Mouse (Mus musculus): ENCODE results near the gene Rps28.

Rps28 gene

DNA sequence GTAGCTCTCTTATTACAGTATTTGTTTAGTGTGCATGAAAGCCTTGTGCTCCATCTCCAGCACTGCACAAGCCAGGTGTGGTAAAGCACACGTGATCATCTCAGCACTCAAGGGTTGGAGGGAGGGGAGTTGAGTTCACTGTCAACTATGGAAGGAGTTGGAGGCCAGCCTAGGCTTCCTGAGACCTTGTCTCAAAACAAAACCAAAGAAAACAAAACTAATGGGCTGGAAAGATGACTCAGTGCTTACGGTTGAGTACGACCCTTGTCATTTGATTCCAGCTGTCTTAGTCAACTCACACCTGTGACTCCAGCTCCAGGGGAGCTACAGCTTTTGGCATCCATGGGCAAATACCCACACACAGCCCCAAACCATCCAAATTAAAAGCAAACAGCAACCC lies 11.9 kb downstream of the Rps28 start:
- in situ Hi-C loops (cut with MboI, MseI): loop anchor here (5.0 kb wide), 1 partner anchor 125 kb away; the partner anchor contains the start of gene Hnrnpm

- in situ Hi-C loops (cut with MboI, MseI): loop anchor here (5.0 kb wide), 1 partner anchor 124 kb away; the partner anchor contains the start of gene Hnrnpm
These were observed 13.2 kb downstream of the Rps28 start for GRCm38 (mm10) chr17:33811142-33811516.

- in situ Hi-C loops (cut with MboI, MseI): loop anchor here (5.0 kb wide), 1 partner anchor 123 kb away; the partner anchor contains the start of gene Hnrnpm
These were observed 13.8 kb downstream of the Rps28 start, which contains the start of gene Kank3 for GRCm38 (mm10) chr17:33810334-33811141. Kank3 (plus strand) TSS chr17:33810519.

DNA sequence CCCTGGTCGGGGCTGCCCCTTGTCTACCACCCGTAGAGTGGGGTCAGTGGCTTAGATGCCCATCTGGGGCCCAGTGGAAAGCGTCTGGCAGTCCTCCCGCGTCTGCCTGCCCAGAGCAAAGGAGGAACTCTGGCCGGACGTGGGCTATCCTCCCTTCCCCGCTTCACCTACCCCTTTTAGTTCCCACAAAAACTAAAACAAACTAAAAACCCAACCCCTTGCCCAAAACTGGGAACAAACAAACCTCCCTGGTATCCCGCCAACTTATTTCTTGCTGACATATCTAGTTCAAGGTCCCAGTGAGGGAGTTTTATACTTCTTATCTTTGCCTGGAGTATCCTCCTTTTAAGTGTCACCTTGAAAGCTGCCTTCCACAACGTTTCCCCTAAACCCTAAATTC lies 16.2 kb downstream of the Rps28 start:
- in situ Hi-C loops (cut with MboI, MseI): no loop called here

GRCm38 (mm10) chr17:33807181-33807888 lies 17.0 kb downstream of the Rps28 start:
- in situ Hi-C loops (cut with MboI, MseI): no loop called here

GRCm38 (mm10) chr17:33804745-33805144 lies 19.6 kb downstream of the Rps28 start:
- in situ Hi-C loops (cut with MboI, MseI): no loop called here

- in situ Hi-C loops (cut with MboI, MseI): no loop called here
These were observed 20.2 kb downstream of the Rps28 start for GRCm38 (mm10) chr17:33804205-33804604.

DNA sequence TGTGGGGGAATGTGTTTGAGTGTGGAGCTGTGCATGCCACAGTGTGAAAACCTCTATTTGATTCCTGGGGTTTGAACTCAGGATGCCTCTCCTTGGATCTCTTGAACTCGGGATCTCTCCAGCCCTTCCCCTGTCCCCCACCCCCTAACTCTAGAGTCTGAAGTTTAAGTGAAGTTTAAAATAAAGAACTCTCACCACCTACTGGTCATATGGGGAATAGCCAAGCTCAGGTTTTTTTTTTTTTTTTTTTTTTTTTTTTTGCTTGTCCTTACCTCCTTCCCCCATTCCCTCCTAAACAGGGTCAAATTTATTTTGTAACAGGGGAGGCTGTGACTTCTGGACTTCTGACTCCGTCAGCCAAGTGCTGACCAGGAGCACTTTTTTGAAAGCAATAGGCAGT lies 22.1 kb downstream of the Rps28 start:
- in situ Hi-C loops (cut with MboI, MseI): no loop called here

GRCm38 (mm10) chr17:33799277-33799676 lies 25.1 kb downstream of the Rps28 start:
- in situ Hi-C loops (cut with MboI, MseI): no loop called here

DNA sequence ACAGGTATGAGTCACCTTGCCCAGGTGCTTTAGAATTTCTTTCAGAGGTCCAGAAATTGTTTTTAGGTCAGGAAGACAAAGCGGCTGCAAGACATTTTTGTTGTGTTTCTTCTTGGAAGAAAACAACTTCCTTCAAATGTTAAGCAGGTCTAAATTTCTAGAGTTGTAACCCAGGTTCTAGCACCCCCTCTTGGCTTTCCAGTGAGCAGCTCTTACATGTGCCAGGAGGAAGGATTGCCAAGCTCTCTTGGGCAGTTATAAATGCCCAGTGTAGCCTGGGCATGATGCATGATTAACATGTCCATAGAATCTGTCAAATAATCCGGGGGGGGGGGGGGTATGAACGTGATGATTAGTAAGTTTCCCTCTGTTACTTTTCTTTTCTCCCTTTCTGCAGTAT lies 26.1 kb downstream of the Rps28 start:
- in situ Hi-C loops (cut with MboI, MseI): no loop called here

DNA sequence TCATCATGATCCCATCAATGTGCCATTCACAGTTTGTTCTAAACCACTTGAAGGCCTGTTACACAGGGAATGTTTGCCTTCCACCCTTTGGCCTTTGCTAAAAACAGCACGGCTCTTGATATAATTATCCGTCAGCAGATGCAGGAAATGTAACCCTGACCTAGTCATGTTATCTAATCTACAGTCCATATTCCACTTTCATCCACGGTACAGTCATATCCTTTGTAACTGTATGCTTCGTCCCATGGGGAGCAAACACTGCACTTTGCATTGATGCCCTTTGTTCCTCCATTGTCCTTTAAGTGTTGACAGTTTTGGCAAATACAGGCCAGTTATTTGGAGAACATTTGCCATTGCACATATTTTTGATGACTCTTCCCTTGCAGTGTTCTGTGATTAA lies 35.6 kb downstream of the Rps28 start:
- in situ Hi-C loops (cut with MboI, MseI): no loop called here

GRCm38 (mm10) chr17:33786375-33786774 lies 38.0 kb downstream of the Rps28 start:
- in situ Hi-C loops (cut with MboI, MseI): no loop called here

GRCm38 (mm10) chr17:33784939-33785338 lies 39.4 kb downstream of the Rps28 start:
- in situ Hi-C loops (cut with MboI, MseI): no loop called here

GRCm38 (mm10) chr17:33783408-33783807 lies 41.0 kb downstream of the Rps28 start:
- in situ Hi-C loops (cut with MboI, MseI): no loop called here

GRCm38 (mm10) chr17:33782067-33782466 lies 42.3 kb downstream of the Rps28 start:
- in situ Hi-C loops (cut with MboI, MseI): no loop called here

GRCm38 (mm10) chr17:33781124-33781977 lies 43.0 kb downstream of the Rps28 start, which contains the start of gene Angptl4:
Angptl4 (minus strand) TSS chr17:33781830.
- in situ Hi-C loops (cut with MboI, MseI): no loop called here

GRCm38 (mm10) chr17:33780431-33780830 lies 43.9 kb downstream of the Rps28 start:
- in situ Hi-C loops (cut with MboI, MseI): no loop called here

DNA sequence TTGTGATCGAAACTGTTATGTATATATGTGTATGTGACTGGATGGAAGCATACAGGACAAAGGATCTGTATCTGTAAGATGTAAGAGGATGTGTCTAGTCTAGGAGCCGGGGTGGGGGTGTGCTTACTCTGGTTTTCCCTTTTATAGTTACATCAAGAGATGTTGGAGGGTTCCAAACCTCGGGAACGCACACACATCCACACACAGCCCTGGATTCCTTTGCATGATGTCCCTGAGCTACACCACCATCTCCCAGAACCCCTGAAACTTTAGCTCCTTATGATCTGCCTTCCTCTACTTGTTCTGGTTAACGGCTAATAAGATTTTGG lies 44.4 kb downstream of the Rps28 start:
- in situ Hi-C loops (cut with MboI, MseI): no loop called here

GRCm38 (mm10) chr17:33779271-33779966 lies 44.9 kb downstream of the Rps28 start:
- in situ Hi-C loops (cut with MboI, MseI): no loop called here

DNA sequence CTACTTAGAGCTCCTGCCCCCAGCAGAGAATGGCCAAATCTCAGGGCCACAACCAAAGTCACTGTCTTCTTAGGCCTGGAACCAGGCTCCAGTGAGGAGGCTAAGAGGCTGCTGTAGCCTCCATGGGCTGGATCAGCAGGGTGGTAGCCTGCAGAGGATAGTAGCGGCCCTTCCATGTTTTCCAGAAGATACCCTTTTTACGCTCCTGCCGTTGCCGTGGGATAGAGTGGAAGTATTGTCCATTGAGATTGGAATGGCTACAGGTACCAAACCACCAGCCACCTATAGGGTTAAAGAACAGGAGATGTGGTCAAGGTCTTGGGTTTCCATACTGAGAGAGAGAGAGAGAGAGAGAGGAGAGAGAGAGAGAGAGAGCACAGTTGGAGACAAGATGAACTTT lies 49.1 kb downstream of the Rps28 start:
- in situ Hi-C loops (cut with MboI, MseI): no loop called here

DNA sequence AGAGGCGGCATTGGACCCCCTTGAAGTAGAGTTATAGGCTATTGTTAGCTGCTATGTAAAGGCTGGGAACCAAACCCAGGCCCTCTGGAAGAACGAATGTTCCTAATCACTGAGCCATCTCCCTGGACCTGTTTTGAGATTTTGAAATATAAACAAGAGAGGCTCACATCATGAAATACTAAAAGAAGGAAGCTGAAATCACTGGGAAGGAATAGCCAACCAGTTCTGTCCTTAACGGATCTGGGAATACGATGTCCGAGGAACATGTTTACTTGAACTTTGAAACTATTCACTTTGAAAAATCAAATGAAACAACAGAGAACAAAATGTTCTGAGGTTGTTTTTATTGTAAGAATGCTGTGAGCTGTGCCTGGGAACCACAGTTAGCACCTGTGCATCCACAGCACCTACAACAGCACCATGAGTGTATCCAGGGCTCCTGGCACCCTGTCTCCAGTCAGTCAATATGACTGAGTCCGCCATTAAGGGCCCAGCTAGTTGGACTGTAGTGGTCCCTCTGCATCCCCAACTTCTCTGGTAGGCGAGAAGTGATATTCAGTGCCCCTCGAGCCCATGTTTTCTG lies 49.7 kb downstream of the Rps28 start:
- in situ Hi-C loops (cut with MboI, MseI): no loop called here

All from T-helper 1 cell (primary cell).